Mouse (Mus musculus) MEL (cell line): Measurements from ENCODE around the gene Vps53. TPM values are rescaled to one million over a fixed set of nuclear protein-coding genes. Genes with fewer than 3 reads are reported as not detected.
A peak's percentile ranks its signal among the peaks of the same experiment; 100 is the strongest.

Experiments used
- DNase-seq: peaks from one replicate; pipeline ENCODE4 v3.0.0; 2011; ENCODE audit warnings: low read depth, low spot score
- H3K27ac ChIP-seq: 2 replicates; pipeline ENCODE4 v1.5.1; 2012; ENCODE audit warnings: low read depth, mild to moderate bottlenecking, control low read depth, low read length, moderate library complexity; ENCODE audit not compliant: control insufficient read depth
- H3K27me3 ChIP-seq, 2 experiments: fragments of 150-350 bp in 1 of 2; sonication (generic) in 1 of 2; 2 replicates each; pipeline ENCODE4 v1.6.1; 2012; ENCODE audit warnings: low read length in 2 of 2, mild to moderate bottlenecking in 2 of 2, improper control_type of control experiment in 1 of 2, moderate library complexity in 1 of 2; ENCODE audit not compliant: insufficient read depth in 2 of 2, control insufficient read depth in 1 of 2
- H3K36me3 ChIP-seq, 2 experiments: 2 replicates each; pipeline ENCODE4 v1.6.1; 2012 to 2014; ENCODE audit warnings: low read length in 2 of 2, improper control_type of control experiment in 1 of 2, inconsistent platforms in 1 of 2, mild to moderate bottlenecking in 1 of 2; ENCODE audit not compliant: insufficient read depth in 2 of 2, control insufficient read depth in 1 of 2
- H3K4me1 ChIP-seq, 2 experiments: fragments of 150-350 bp in 1 of 2; sonication (generic) in 1 of 2; 2 replicates each; pipeline ENCODE4 v1.6.1; 2012; ENCODE audit warnings: low read length in 2 of 2, improper control_type of control experiment in 1 of 2, mild to moderate bottlenecking in 1 of 2; ENCODE audit not compliant: insufficient read depth in 2 of 2, control insufficient read depth in 1 of 2
- H3K4me3 ChIP-seq, 2 experiments: fragments of 150-350 bp in 1 of 2; sonication (generic) in 1 of 2; 2 replicates each; pipeline ENCODE4 v1.5.1; 2012; ENCODE audit warnings: low read depth in 2 of 2, low read length in 2 of 2, mild to moderate bottlenecking in 2 of 2, moderate library complexity in 2 of 2, control low read depth in 1 of 2, improper control_type of control experiment in 1 of 2; ENCODE audit not compliant: control insufficient read depth in 1 of 2, insufficient read depth in 1 of 2
- H3K79me2 ChIP-seq: 2 replicates; pipeline ENCODE4 v1.6.1; 2012; ENCODE audit warnings: mild to moderate bottlenecking, low read length, moderate library complexity; ENCODE audit not compliant: control insufficient read depth, poor library complexity, insufficient read depth
- H3K9ac ChIP-seq: 2 replicates; pipeline ENCODE4 v1.6.1; 2012; ENCODE audit warnings: low read depth, mild to moderate bottlenecking, control low read depth, low read length, moderate library complexity; ENCODE audit not compliant: control insufficient read depth, poor library complexity, severe bottlenecking
- H3K9me3 ChIP-seq: fragments of 150-350 bp; sonication (generic); replicated peaks from 2 replicates; pipeline ENCODE4 v1.6.1; 2012; ENCODE audit warnings: mild to moderate bottlenecking, low read length, improper control_type of control experiment, moderate library complexity; ENCODE audit not compliant: insufficient read depth
- BHLHE40 ChIP-seq: IDR thresholded peaks from 2 replicates; pipeline ENCODE4 v1.6.1; 2012; ENCODE audit warnings: low read depth, mild to moderate bottlenecking, inconsistent platforms, low read length, improper control_type of control experiment, borderline replicate concordance
- CTCF ChIP-seq, 3 experiments: IDR thresholded peaks in 2 of 3; conservative IDR thresholded peaks in 1 of 3; 2 replicates each; pipeline ENCODE4 v1.5.1; 2011 to 2012; ENCODE audit warnings: low read length in 3 of 3, low read depth in 2 of 3, mild to moderate bottlenecking in 2 of 3, improper control_type of control experiment in 1 of 3, inconsistent platforms in 1 of 3, mixed read lengths in 1 of 3, moderate library complexity in 1 of 3; ENCODE audit not compliant: control insufficient read depth in 1 of 3, insufficient read depth in 1 of 3, poor library complexity in 1 of 3, severe bottlenecking in 1 of 3
- E2F4 ChIP-seq: IDR thresholded peaks from 2 replicates; pipeline ENCODE4 v1.6.1; 2011; ENCODE audit warnings: low read depth, low read length, improper control_type of control experiment, borderline replicate concordance
- ELF1 ChIP-seq: IDR thresholded peaks from 2 replicates; pipeline ENCODE4 v1.6.1; 2014; ENCODE audit warnings: low read depth, mild to moderate bottlenecking, inconsistent platforms, low read length, improper control_type of control experiment, moderate library complexity
- EP300 ChIP-seq, 2 experiments: IDR thresholded peaks; 2 replicates each; pipeline ENCODE4 v1.6.1; 2011; ENCODE audit warnings: improper control_type of control experiment in 2 of 2, low read length in 2 of 2, low read depth in 1 of 2, mild to moderate bottlenecking in 1 of 2
- GABPA ChIP-seq: IDR thresholded peaks from 2 replicates; pipeline ENCODE4 v1.6.1; 2012; ENCODE audit warnings: low read depth, mild to moderate bottlenecking, inconsistent platforms, low read length, improper control_type of control experiment, moderate library complexity
- MAFK ChIP-seq: IDR thresholded peaks from 2 replicates; pipeline ENCODE4 v1.6.1; 2011; ENCODE audit warnings: low read depth, mild to moderate bottlenecking, low read length, improper control_type of control experiment, borderline replicate concordance
- MAZ ChIP-seq: IDR thresholded peaks from 2 replicates; pipeline ENCODE4 v1.6.1; 2012; ENCODE audit warnings: low read depth, mild to moderate bottlenecking, inconsistent platforms, low read length, improper control_type of control experiment
- MXI1 ChIP-seq: IDR thresholded peaks from 2 replicates; pipeline ENCODE4 v1.6.1; 2011; ENCODE audit warnings: mild to moderate bottlenecking, low read depth, low read length, improper control_type of control experiment
- POLR2A ChIP-seq, 2 experiments: IDR thresholded peaks; 2 replicates each; pipeline ENCODE4 v1.6.1; 2011 to 2012; ENCODE audit warnings: low read length in 2 of 2, mild to moderate bottlenecking in 2 of 2, control low read depth in 1 of 2, improper control_type of control experiment in 1 of 2, low read depth in 1 of 2, moderate library complexity in 1 of 2; ENCODE audit not compliant: control insufficient read depth in 1 of 2, insufficient read depth in 1 of 2, poor library complexity in 1 of 2
- POLR2AphosphoS2 ChIP-seq: IDR thresholded peaks from 2 replicates; pipeline ENCODE4 v1.6.1; 2011; ENCODE audit warnings: low read length, improper control_type of control experiment
- POLR2AphosphoS5 ChIP-seq: IDR thresholded peaks from 2 replicates; pipeline ENCODE4 v1.6.1; 2012; ENCODE audit warnings: low read depth, borderline replicate concordance, mild to moderate bottlenecking, inconsistent platforms, low read length, moderate library complexity, mixed read lengths
- RAD21 ChIP-seq: IDR thresholded peaks from 2 replicates; pipeline ENCODE4 v1.6.1; 2011; ENCODE audit warnings: mild to moderate bottlenecking, low read depth, low read length, improper control_type of control experiment
- SMC3 ChIP-seq: IDR thresholded peaks from 2 replicates; pipeline ENCODE4 v1.6.1; 2011; ENCODE audit warnings: low read depth, low read length, improper control_type of control experiment
- TAL1 ChIP-seq: IDR thresholded peaks from 2 replicates; pipeline ENCODE4 v1.6.1; 2012; ENCODE audit warnings: mild to moderate bottlenecking, inconsistent platforms, low read length, moderate library complexity, mixed read lengths
- TBP ChIP-seq: IDR thresholded peaks from 2 replicates; pipeline ENCODE4 v1.8.0; 2011; ENCODE audit warnings: low read depth, low read length, improper control_type of control experiment
- TCF12 ChIP-seq: IDR thresholded peaks from 2 replicates; pipeline ENCODE4 v1.6.1; 2014; ENCODE audit warnings: low read depth, mild to moderate bottlenecking, inconsistent platforms, low read length, improper control_type of control experiment, moderate library complexity
- UBTF ChIP-seq: IDR thresholded peaks from 2 replicates; pipeline ENCODE4 v1.6.1; 2012; ENCODE audit warnings: low read depth, mild to moderate bottlenecking, inconsistent platforms, low read length, improper control_type of control experiment, moderate library complexity, borderline replicate concordance; ENCODE audit not compliant: insufficient read depth
- USF2 ChIP-seq, 2 experiments: IDR thresholded peaks; 2 replicates each; pipeline ENCODE4 v1.6.1; 2011 to 2012; ENCODE audit warnings: improper control_type of control experiment in 2 of 2, low read length in 2 of 2, borderline replicate concordance in 1 of 2, inconsistent platforms in 1 of 2, low read depth in 1 of 2, mild to moderate bottlenecking in 1 of 2; ENCODE audit not compliant: insufficient read depth in 1 of 2
- ZKSCAN1 ChIP-seq: IDR thresholded peaks from 2 replicates; pipeline ENCODE4 v1.6.1; 2012; ENCODE audit warnings: low read depth, mild to moderate bottlenecking, inconsistent platforms, low read length, improper control_type of control experiment, moderate library complexity
- ZNF384 ChIP-seq: IDR thresholded peaks from 2 replicates; pipeline ENCODE4 v1.6.1; 2012; ENCODE audit warnings: low read depth, mild to moderate bottlenecking, inconsistent platforms, low read length, improper control_type of control experiment
- polyA plus RNA-seq, 2 experiments: library from polyadenylated mRNA; stranded (reverse) in 1 of 2; unstranded in 1 of 2; fragments of >175 nt in 1 of 2; fragments of >200 nt in 1 of 2; gene quantifications; 2 replicates each; pipeline versions ENCODE4 v1.2.1 to v1.2.4; 2012; ENCODE audit warnings: low replicate concordance in 2 of 2, low read depth in 1 of 2; ENCODE audit not compliant: insufficient read length in 2 of 2, insufficient read depth in 1 of 2, missing spikeins in 1 of 2
- total RNA-seq: library from RNA; depleted of rRNA; stranded (reverse); fragments of 300-350 nt; gene quantifications from 2 replicates; pipeline ENCODE4 v1.2.3, GENCODE M21; 2012

Gene Vps53
- total and polyA plus RNA-seq, 3 experiments, result 38.4 to 50.4 TPM; not detected in 1

GRCm38 (mm10) chr11:76059971-76060370 is 119.5 kb downstream of the Vps53 start:
- Histone ChIP-seq H3K9me3 (no peaks in the 10 kb centered on the region), H3K4me3 (no peak overlapping the region), H3K36me3 (no peaks in the 10 kb centered on the region), H3K9ac (no peak overlapping the region), H3K79me2 (no peaks in the 10 kb centered on the region), H3K4me1 (no peaks in the 10 kb centered on the region), H3K27ac (no peak overlapping the region), H3K27me3 (no peaks in the 10 kb centered on the region)
- no peak for DNase-seq
- no peak for TF ChIP-seq EP300 (IDR thresholded peaks at IDR 0.05; ENCODE audit: low read depth in 1 of 2, low read length in 2 of 2)
- TF ChIP-seq POLR2A (IDR thresholded peaks at IDR 0.05; ENCODE audit: control insufficient read depth in 1 of 2, insufficient read depth in 1 of 2, low read depth in 1 of 2, low read length in 2 of 2, poor library complexity in 1 of 2), result no peak
- no peak for TF ChIP-seq POLR2AphosphoS5
- TF ChIP-seq E2F4, result no peak
- no peak for TF ChIP-seq TAL1
- TF ChIP-seq ZNF384, result no peak
- no peak for TF ChIP-seq TBP
- TF ChIP-seq MXI1, result no peak
- TF ChIP-seq BHLHE40, result no peak
- no peak for TF ChIP-seq ZKSCAN1
- no peak for TF ChIP-seq RAD21
- no peak for TF ChIP-seq MAZ
- no peak for TF ChIP-seq TCF12
- no peak for TF ChIP-seq MAFK
- TF ChIP-seq USF2 (IDR thresholded peaks at IDR 0.05; ENCODE audit: borderline replicate concordance in 1 of 2, insufficient read depth in 1 of 2, low read depth in 1 of 2, low read length in 2 of 2), result no peak
- TF ChIP-seq GABPA, result no peak
- no peak for TF ChIP-seq SMC3

GRCm38 (mm10) chr11:76056487-76056886 is 123.0 kb downstream of the Vps53 start:
- H3K9ac ChIP-seq, result no peak overlapping the region
- no peaks in the 10 kb centered on the region for H3K36me3 ChIP-seq
- no peak for TF ChIP-seq USF2 (IDR thresholded peaks at IDR 0.05; ENCODE audit: borderline replicate concordance in 1 of 2, insufficient read depth in 1 of 2, low read depth in 1 of 2, low read length in 2 of 2)
- TF ChIP-seq ZKSCAN1, result no peak
- TF ChIP-seq GABPA, result no peak
- no peak for TF ChIP-seq UBTF
- TF ChIP-seq ZNF384, result no peak
- TF ChIP-seq RAD21, result peak; percentile 22
- TF ChIP-seq BHLHE40, result no peak
- TF ChIP-seq CTCF (IDR thresholded peaks at IDR 0.05 in 2 of 3, conservative IDR thresholded peaks at IDR 0.05 in 1 of 3; ENCODE audit: control insufficient read depth in 1 of 3, insufficient read depth in 1 of 3, low read depth in 2 of 3, low read length in 3 of 3, poor library complexity in 1 of 3, severe bottlenecking in 1 of 3), result peak in 2 of 3 experiments; percentile 34 to 57; a peak in 3 of 6 replicates
- TF ChIP-seq SMC3, result peak; percentile 51
- no peak for TF ChIP-seq POLR2AphosphoS2
- TF ChIP-seq MAFK, result no peak
- no peak for TF ChIP-seq TAL1
- TF ChIP-seq ELF1, result no peak
- no peaks in the 10 kb centered on the region for H3K9me3 ChIP-seq
- no peaks in the 10 kb centered on the region for H3K79me2 ChIP-seq
- H3K4me1 ChIP-seq, result no peaks in the 10 kb centered on the region
- peak; percentile 55 for DNase-seq
- no peaks in the 10 kb centered on the region for H3K27me3 ChIP-seq
- no peak overlapping the region for H3K27ac ChIP-seq
- no peak overlapping the region for H3K4me3 ChIP-seq
